Mouse (Mus musculus): ENCODE measurements around the gene Ankrd31.

DNA sequence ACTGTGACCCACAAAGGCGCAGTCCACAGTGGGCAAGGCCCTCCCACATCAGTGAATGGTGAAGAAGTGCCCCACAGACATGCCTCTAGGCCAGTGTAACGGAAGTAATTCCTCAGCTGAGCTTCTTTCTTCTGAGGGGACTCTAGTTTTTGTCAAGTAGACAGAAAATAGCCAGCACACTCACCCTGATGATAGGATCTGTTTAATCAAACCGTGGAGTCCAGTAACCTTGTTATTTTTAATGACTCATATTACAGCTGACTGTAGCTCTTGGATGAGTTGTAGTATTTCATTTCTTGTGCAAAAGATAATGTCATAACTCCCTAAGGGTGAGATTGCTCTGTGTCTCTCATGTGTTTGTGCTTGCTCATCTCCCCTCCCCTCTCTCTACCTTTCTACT lies 158.6 kb downstream of the Ankrd31 start:
- no peak for TF ChIP-seq POLR2A (IDR thresholded peaks at IDR 0.05; ENCODE audit: low read depth, low read length)
- TF ChIP-seq CTCF (conservative IDR thresholded peaks at IDR 0.05; ENCODE audit: insufficient read depth, insufficient read length, low read depth, low read length) = no peak

All from kidney, adult 2 months (tissue).